Mouse (Mus musculus): ENCODE measurements around the gene Lypd5. TPM values are rescaled to one million over a fixed set of nuclear protein-coding genes. Genes with fewer than 3 reads are reported as not detected.

Gene Lypd5
- polyA plus RNA-seq, 1 experiment from 2014 or later, result not detected

- no peak overlapping the region for H3K4me3 ChIP-seq (ENCODE audit: low read length)
- no peak overlapping the region for H3K27ac ChIP-seq (ENCODE audit: low read length)
- no peaks in the 10 kb centered on the region for H3K4me1 ChIP-seq (ENCODE audit: control insufficient read depth, insufficient read depth, low read length)
- H3K9me3 ChIP-seq (replicated peaks; ENCODE audit: control insufficient read depth, low read length), result 0 out of 2 replicates have a peak, but pooled peaks cover 5% of the 10 kb centered on the region
- H3K4me2 ChIP-seq (ENCODE audit: low read depth, low read length), result no peak overlapping the region
- no peaks in the 10 kb centered on the region; the same call in 1 of the 2 replicates for H3K27me3 ChIP-seq (ENCODE audit: control insufficient read depth, insufficient read depth, low read length)
- no peaks in the 10 kb centered on the region for H3K36me3 ChIP-seq (ENCODE audit: control insufficient read depth, insufficient read depth)
- 82% methylated on average over 6 of the region's 6 CpGs for WGBS
- no peak overlapping the region for H3K9ac ChIP-seq (ENCODE audit: low read length)
- ATAC-seq (replicated peaks; ENCODE audit: extremely low read depth, insufficient read depth, low FRiP score), result no peak
Observed at GRCm38 (mm10) chr7:24355646-24356045, 6.7 kb downstream of the Lypd5 start.

GRCm38 (mm10) chr7:24356081-24356480 lies 7.1 kb downstream of the Lypd5 start:
- WGBS, result 76% methylated on average over 10 of the region's 10 CpGs
- Histone ChIP-seq H3K36me3 (ENCODE audit: control insufficient read depth, insufficient read depth) (no peaks in the 10 kb centered on the region), H3K9me3 (replicated peaks; ENCODE audit: control insufficient read depth, low read length) (0 out of 2 replicates have a peak, but pooled peaks cover 6% of the 10 kb centered on the region), H3K4me2 (ENCODE audit: low read depth, low read length) (no peak overlapping the region), H3K27ac (ENCODE audit: low read length) (no peak overlapping the region), H3K4me3 (ENCODE audit: low read length) (no peak overlapping the region), H3K4me1 (ENCODE audit: control insufficient read depth, insufficient read depth, low read length) (no peaks in the 10 kb centered on the region), H3K9ac (ENCODE audit: low read length) (no peak overlapping the region), H3K27me3 (ENCODE audit: control insufficient read depth, insufficient read depth, low read length) (no peaks in the 10 kb centered on the region; the same call in 1 of the 2 replicates)
- no peak for ATAC-seq (replicated peaks; ENCODE audit: extremely low read depth, insufficient read depth, low FRiP score)

GRCm38 (mm10) chr7:24357899-24358298 lies 8.9 kb downstream of the Lypd5 start:
- Histone ChIP-seq H3K9ac (ENCODE audit: low read length) (no peak overlapping the region), H3K4me2 (ENCODE audit: low read depth, low read length) (no peak overlapping the region), H3K27me3 (ENCODE audit: control insufficient read depth, insufficient read depth, low read length) (no peaks in the 10 kb centered on the region), H3K36me3 (ENCODE audit: control insufficient read depth, insufficient read depth) (no peaks in the 10 kb centered on the region), H3K4me3 (ENCODE audit: low read length) (no peak overlapping the region), H3K4me1 (ENCODE audit: control insufficient read depth, insufficient read depth, low read length) (no peaks in the 10 kb centered on the region), H3K27ac (ENCODE audit: low read length) (no peak overlapping the region), H3K9me3 (replicated peaks; ENCODE audit: control insufficient read depth, low read length) (0 out of 2 replicates have a peak, but pooled peaks cover 7% of the 10 kb centered on the region)
- ATAC-seq (replicated peaks; ENCODE audit: extremely low read depth, insufficient read depth, low FRiP score), result no peak
- 41% methylated on average over 4 of the region's 4 CpGs for WGBS

GRCm38 (mm10) chr7:24359269-24359668 lies 10.3 kb downstream of the Lypd5 start:
- Histone ChIP-seq H3K27ac (ENCODE audit: low read length) (no peak overlapping the region), H3K9me3 (replicated peaks; ENCODE audit: control insufficient read depth, low read length) (0 out of 2 replicates have a peak, but pooled peaks cover 7% of the 10 kb centered on the region), H3K36me3 (ENCODE audit: control insufficient read depth, insufficient read depth) (no peaks in the 10 kb centered on the region), H3K4me2 (ENCODE audit: low read depth, low read length) (no peak overlapping the region), H3K4me3 (ENCODE audit: low read length) (no peak overlapping the region), H3K9ac (ENCODE audit: low read length) (no peak overlapping the region), H3K4me1 (ENCODE audit: control insufficient read depth, insufficient read depth, low read length) (no peaks in the 10 kb centered on the region), H3K27me3 (ENCODE audit: control insufficient read depth, insufficient read depth, low read length) (no peaks in the 10 kb centered on the region)
- WGBS, result 24% methylated on average over 9 of the region's 9 CpGs
- ATAC-seq (replicated peaks; ENCODE audit: extremely low read depth, insufficient read depth, low FRiP score), result no peak

- Histone ChIP-seq H3K27me3 (ENCODE audit: control insufficient read depth, insufficient read depth, low read length) (no peaks in the 10 kb centered on the region), H3K27ac (ENCODE audit: low read length) (no peak overlapping the region), H3K36me3 (ENCODE audit: control insufficient read depth, insufficient read depth) (no peaks in the 10 kb centered on the region), H3K9ac (ENCODE audit: low read length) (no peak overlapping the region), H3K4me1 (ENCODE audit: control insufficient read depth, insufficient read depth, low read length) (no peaks in the 10 kb centered on the region), H3K4me2 (ENCODE audit: low read depth, low read length) (no peak overlapping the region), H3K9me3 (replicated peaks; ENCODE audit: control insufficient read depth, low read length) (0 out of 2 replicates have a peak, but pooled peaks cover 7% of the 10 kb centered on the region), H3K4me3 (ENCODE audit: low read length) (no peak overlapping the region)
- no peak for ATAC-seq (replicated peaks; ENCODE audit: extremely low read depth, insufficient read depth, low FRiP score)
- 64% methylated on average over 4 of the region's 4 CpGs for WGBS
Observed at GRCm38 (mm10) chr7:24361001-24361400, 12.0 kb downstream of the Lypd5 start.

GRCm38 (mm10) chr7:24363228-24363627 lies 14.2 kb downstream of the Lypd5 start:
- Histone ChIP-seq H3K27ac (ENCODE audit: low read length) (no peak overlapping the region), H3K9ac (ENCODE audit: low read length) (no peak overlapping the region), H3K27me3 (ENCODE audit: control insufficient read depth, insufficient read depth, low read length) (no peaks in the 10 kb centered on the region), H3K4me1 (ENCODE audit: control insufficient read depth, insufficient read depth, low read length) (no peaks in the 10 kb centered on the region), H3K4me2 (ENCODE audit: low read depth, low read length) (no peak overlapping the region), H3K36me3 (ENCODE audit: control insufficient read depth, insufficient read depth) (no peaks in the 10 kb centered on the region), H3K9me3 (replicated peaks; ENCODE audit: control insufficient read depth, low read length) (0 out of 2 replicates have a peak, but pooled peaks cover 2% of the 10 kb centered on the region), H3K4me3 (ENCODE audit: low read length) (no peak overlapping the region)
- ATAC-seq (replicated peaks; ENCODE audit: extremely low read depth, insufficient read depth, low FRiP score), result no peak
- WGBS, result 20% methylated on average over 7 of the region's 7 CpGs

- no peak for ATAC-seq (replicated peaks; ENCODE audit: extremely low read depth, insufficient read depth, low FRiP score)
- no peak overlapping the region for H3K9ac ChIP-seq (ENCODE audit: low read length)
- H3K36me3 ChIP-seq (ENCODE audit: control insufficient read depth, insufficient read depth), result no peaks in the 10 kb centered on the region
- WGBS, result 22% methylated on average over 10 of the region's 10 CpGs
- H3K4me1 ChIP-seq (ENCODE audit: control insufficient read depth, insufficient read depth, low read length), result no peaks in the 10 kb centered on the region
- no peak overlapping the region for H3K4me2 ChIP-seq (ENCODE audit: low read depth, low read length)
- no peaks in the 10 kb centered on the region for H3K27me3 ChIP-seq (ENCODE audit: control insufficient read depth, insufficient read depth, low read length)
- H3K27ac ChIP-seq (ENCODE audit: low read length), result no peak overlapping the region
- H3K9me3 ChIP-seq (replicated peaks; ENCODE audit: control insufficient read depth, low read length), result 0 out of 2 replicates have a peak, but pooled peaks cover 2% of the 10 kb centered on the region
- H3K4me3 ChIP-seq (ENCODE audit: low read length), result no peak overlapping the region
Observed at GRCm38 (mm10) chr7:24364827-24365226, 15.8 kb downstream of the Lypd5 start.

- Histone ChIP-seq H3K36me3 (ENCODE audit: control insufficient read depth, insufficient read depth) (no peaks in the 10 kb centered on the region), H3K4me1 (ENCODE audit: control insufficient read depth, insufficient read depth, low read length) (no peaks in the 10 kb centered on the region), H3K4me3 (ENCODE audit: low read length) (no peak overlapping the region), H3K9me3 (replicated peaks; ENCODE audit: control insufficient read depth, low read length) (0 out of 2 replicates have a peak, but pooled peaks cover 2% of the 10 kb centered on the region), H3K27ac (ENCODE audit: low read length) (no peak overlapping the region), H3K27me3 (ENCODE audit: control insufficient read depth, insufficient read depth, low read length) (0 out of 2 replicates have a peak, but pooled peaks cover 2% of the 10 kb centered on the region), H3K9ac (ENCODE audit: low read length) (no peak overlapping the region), H3K4me2 (ENCODE audit: low read depth, low read length) (no peak overlapping the region)
- WGBS, result 61% methylated on average over 5 of the region's 5 CpGs
- no peak for ATAC-seq (replicated peaks; ENCODE audit: extremely low read depth, insufficient read depth, low FRiP score)
Observed at GRCm38 (mm10) chr7:24365258-24366014, 16.4 kb downstream of the Lypd5 start.
